Mouse (Mus musculus) cortical plate, adult 2 months (tissue): ENCODE measurements around the gene Mettl7b.

ENCODE experiments used
- CTCF ChIP-seq: fragments of 200-500 bp; IDR thresholded peaks from 2 replicates; pipeline ENCODE4 v1.5.1; 2011; ENCODE audit warnings: mild to moderate bottlenecking, control low read depth, low read length; ENCODE audit not compliant: insufficient read depth; ENCODE audit errors: extremely low read depth
- POLR2A ChIP-seq: fragments of 200-500 bp; IDR thresholded peaks from 2 replicates; pipeline ENCODE4 v1.6.1; 2011; ENCODE audit warnings: mild to moderate bottlenecking, low read length, control low read depth; ENCODE audit not compliant: insufficient read depth; ENCODE audit errors: extremely low read depth

DNA sequence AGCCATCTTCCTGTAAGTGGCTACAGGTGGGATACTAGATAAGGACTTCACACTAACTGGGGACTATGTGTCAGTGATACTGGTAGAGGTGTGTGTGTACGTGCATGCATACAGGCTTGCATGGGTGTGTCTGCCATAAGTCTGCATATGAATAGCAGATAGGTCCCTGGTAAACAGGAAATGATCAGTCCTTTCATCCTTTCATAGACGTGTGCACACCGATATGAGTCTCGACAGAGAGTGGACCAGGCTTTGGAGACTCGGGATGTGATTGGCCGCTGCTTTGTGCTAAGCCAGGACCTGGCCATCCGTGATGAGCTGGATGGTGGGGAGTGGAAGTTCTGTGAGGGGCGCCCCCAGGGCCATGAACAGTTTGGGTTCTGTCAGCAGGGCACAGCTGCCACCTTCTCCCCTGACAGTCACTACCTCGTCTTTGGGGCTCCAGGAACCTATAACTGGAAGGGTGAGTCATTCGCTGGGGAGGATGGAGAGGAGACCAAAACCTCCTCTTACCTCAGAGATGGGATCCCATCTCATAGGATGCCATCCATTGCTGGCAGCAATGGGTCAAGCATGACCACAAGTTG is 20.2 kb downstream of the Mettl7b start:
- no peak for TF ChIP-seq CTCF
- no peak for TF ChIP-seq POLR2A
